Mouse (Mus musculus): Measurements from ENCODE around the gene Tmem262. TPM values are rescaled to one million over a fixed set of nuclear protein-coding genes. Genes with fewer than 3 reads are reported as not detected.

Tmem262 gene
- total RNA-seq, 1 experiment from 2014 or later: 1.5 TPM

- peak; percentile 87 for ATAC-seq (ENCODE audit: extremely low read depth, insufficient number of reproducible peaks, low FRiP score, poor library complexity, severe bottlenecking)
Measured at GRCm38 (mm10) chr19:6127760-6128341, 48.0 kb downstream of the Tmem262 start, which contains the start of gene Snx15. TSS of gene Snx15 (minus strand) at chr19:6128304.

Other genes with a start within 250 kb of the Tmem262 start
- 32.9 and 38.6 TPM in 2 replicates for gene Frmd8, start 204.8 kb upstream of the Tmem262 start, total RNA-seq (2017)
- gene Slc25a45, start 202.2 kb upstream of the Tmem262 start, total RNA-seq (2017): 56.6 and 64.7 TPM in 2 replicates
- 1.4 and 1.5 TPM in 2 replicates for gene Tigd3, start 185.9 kb upstream of the Tmem262 start, total RNA-seq (2017)
- 80.0 and 104 TPM in 2 replicates for gene Dpf2, start 167.0 kb upstream of the Tmem262 start, total RNA-seq (2017)
- gene Cdc42ep2, start 155.2 kb upstream of the Tmem262 start, total RNA-seq (2017): 3.8 and 4.8 TPM in 2 replicates
- gene Pola2, start 115.8 kb upstream of the Tmem262 start, total RNA-seq (2017): 32.8 and 36.8 TPM in 2 replicates
- 0.47 and 1.1 TPM in 2 replicates for gene Slc22a20, start 93.9 kb upstream of the Tmem262 start, total RNA-seq (2017)
- 142 and 147 TPM in 2 replicates for gene Capn1, start 64.1 kb upstream of the Tmem262 start, total RNA-seq (2017)
- gene Syvn1, start 33.5 kb upstream of the Tmem262 start, total RNA-seq (2017): 42.1 and 45.3 TPM in 2 replicates
- 28.7 and 29.2 TPM in 2 replicates for gene Mrpl49, start 22.2 kb upstream of the Tmem262 start, total RNA-seq (2017)
- gene Fau, start 22.2 kb upstream of the Tmem262 start, total RNA-seq (2017): 2,994 and 3,021 TPM in 2 replicates
- 18.4 and 20.3 TPM in 2 replicates for gene Znhit2, start 18.8 kb upstream of the Tmem262 start, total RNA-seq (2017)
- gene Tm7sf2, start 11.7 kb upstream of the Tmem262 start, total RNA-seq (2017): 5.6 and 8.1 TPM in 2 replicates
- 67.0 and 73.7 TPM in 2 replicates for gene Vps51, start 2.8 kb upstream of the Tmem262 start, total RNA-seq (2017)
- gene Gm28374, start 2.2 kb downstream of the Tmem262 start, total RNA-seq (2017): 0.74 TPM in 1 of 2 replicates, not detected in the other
- gene Zfpl1, start 4.9 kb downstream of the Tmem262 start, total RNA-seq (2017): 51.9 and 52.8 TPM in 2 replicates
- 0.35 TPM in 1 of 2 replicates, not detected in the other for gene Cdca5, start 5.0 kb downstream of the Tmem262 start, total RNA-seq (2017)
- not detected in 2 replicates for gene AC131692.1, start 14.4 kb downstream of the Tmem262 start, total RNA-seq (2017)
- not detected in 2 replicates for gene Naaladl1, start 25.7 kb downstream of the Tmem262 start, total RNA-seq (2017)
- gene Sac3d1, start 38.6 kb downstream of the Tmem262 start, total RNA-seq (2017): 2.2 and 3.1 TPM in 2 replicates
- 9.1 and 9.8 TPM in 2 replicates for gene Snx15, start 48.3 kb downstream of the Tmem262 start, total RNA-seq (2017)
- gene Batf2, start 61.0 kb downstream of the Tmem262 start, total RNA-seq (2017): 1.2 TPM in 1 of 2 replicates, not detected in the other
- gene Arl2, start 61.5 kb downstream of the Tmem262 start, total RNA-seq (2017): 14.0 and 15.2 TPM in 2 replicates
- not detected in 2 replicates for gene Majin, start 104.4 kb downstream of the Tmem262 start, total RNA-seq (2017)
- gene Gpha2, start 146.3 kb downstream of the Tmem262 start, total RNA-seq (2017): not detected in 2 replicates
- 21.8 and 22.1 TPM in 2 replicates for gene Ppp2r5b, start 155.8 kb downstream of the Tmem262 start, total RNA-seq (2017)
- 43.0 and 49.3 TPM in 2 replicates for gene Atg2a, start 161.6 kb downstream of the Tmem262 start, total RNA-seq (2017)
- 126 and 148 TPM in 2 replicates for gene Ehd1, start 196.7 kb downstream of the Tmem262 start, total RNA-seq (2017)
- gene Cdc42bpg, start 226.4 kb downstream of the Tmem262 start, total RNA-seq (2017): 4.4 and 10.9 TPM in 2 replicates

All from neutrophil, adult 5-6 weeks (primary cell).